Mouse (Mus musculus): ENCODE results near the gene Itln1. TPM values are rescaled to one million over a fixed set of nuclear protein-coding genes. Genes with fewer than 3 reads are reported as not detected.

Gene Itln1
- polyA plus RNA-seq, 1 experiment from 2014 or later = not detected

GRCm38 (mm10) chr1:171561200-171561599 is 26.1 kb upstream of the Itln1 start:
- no peak overlapping the region for H3K27ac ChIP-seq (replicated peaks; ENCODE audit: low read depth, low read length)
- H3K9me3 ChIP-seq (ENCODE audit: control insufficient read depth, low read length) = no peaks in the 10 kb centered on the region
- no peak overlapping the region for H3K9ac ChIP-seq (ENCODE audit: low read depth, low read length)
- peak; percentile 10 for DNase-seq (ENCODE audit: low spot score)
- H3K4me3 ChIP-seq (ENCODE audit: low read depth, low read length) = no peak overlapping the region
- H3K4me2 ChIP-seq (ENCODE audit: low read depth, low read length) = no peak overlapping the region
- no peaks in the 10 kb centered on the region for H3K4me1 ChIP-seq (ENCODE audit: control insufficient read depth, insufficient read depth, low read length)
- no peaks in the 10 kb centered on the region for H3K36me3 ChIP-seq (ENCODE audit: control insufficient read depth, insufficient read depth, low read length)
- no peak for ATAC-seq (ENCODE audit: low read depth)
- H3K27me3 ChIP-seq (replicated peaks; ENCODE audit: control insufficient read depth, insufficient read depth, low read length) = no peaks in the 10 kb centered on the region
- WGBS = 100% methylated on average over 1 of the region's 1 CpGs

GRCm38 (mm10) chr1:171560262-171560661 is 25.2 kb upstream of the Itln1 start:
- ATAC-seq (ENCODE audit: low read depth) = no peak
- H3K9me3 ChIP-seq (ENCODE audit: control insufficient read depth, low read length) = no peaks in the 10 kb centered on the region
- WGBS = 71% methylated on average over 2 of the region's 2 CpGs
- H3K27ac ChIP-seq (replicated peaks; ENCODE audit: low read depth, low read length) = no peak overlapping the region
- H3K9ac ChIP-seq (ENCODE audit: low read depth, low read length) = no peak overlapping the region
- no peak overlapping the region for H3K4me3 ChIP-seq (ENCODE audit: low read depth, low read length)
- H3K4me2 ChIP-seq (ENCODE audit: low read depth, low read length) = no peak overlapping the region
- no peaks in the 10 kb centered on the region for H3K36me3 ChIP-seq (ENCODE audit: control insufficient read depth, insufficient read depth, low read length)
- no peaks in the 10 kb centered on the region for H3K27me3 ChIP-seq (replicated peaks; ENCODE audit: control insufficient read depth, insufficient read depth, low read length)
- no peaks in the 10 kb centered on the region for H3K4me1 ChIP-seq (ENCODE audit: control insufficient read depth, insufficient read depth, low read length)
- no peak for DNase-seq (ENCODE audit: low spot score)

GRCm38 (mm10) chr1:171558898-171559297 is 23.8 kb upstream of the Itln1 start, which contains the start of gene Cd244a:
TSS of gene Cd244a (plus strand) at chr1:171559193.
- H3K4me1 ChIP-seq (ENCODE audit: control insufficient read depth, insufficient read depth, low read length) = no peaks in the 10 kb centered on the region
- H3K9ac ChIP-seq (ENCODE audit: low read depth, low read length) = no peak within 1 kb of the TSS
- WGBS = 77% methylated on average over 4 of the region's 4 CpGs
- DNase-seq (ENCODE audit: low spot score) (no peak), ATAC-seq (ENCODE audit: low read depth) (no peak)
- H3K27me3 ChIP-seq (replicated peaks; ENCODE audit: control insufficient read depth, insufficient read depth, low read length) = no peaks in the 10 kb centered on the region
- H3K36me3 ChIP-seq (ENCODE audit: control insufficient read depth, insufficient read depth, low read length) = no peaks in the 10 kb centered on the region
- H3K27ac ChIP-seq (replicated peaks; ENCODE audit: low read depth, low read length) = no peak within 1 kb of the TSS
- H3K9me3 ChIP-seq (ENCODE audit: control insufficient read depth, low read length) = no peaks in the 10 kb centered on the region
- H3K4me3 ChIP-seq (ENCODE audit: low read depth, low read length) = no peak within 1 kb of the TSS
- no peak within 1 kb of the TSS for H3K4me2 ChIP-seq (ENCODE audit: low read depth, low read length)

GRCm38 (mm10) chr1:171558407-171558806 is 23.3 kb upstream of the Itln1 start:
- Histone ChIP-seq H3K27me3 (replicated peaks; ENCODE audit: control insufficient read depth, insufficient read depth, low read length) (no peaks in the 10 kb centered on the region), H3K4me3 (ENCODE audit: low read depth, low read length) (no peak overlapping the region), H3K4me1 (ENCODE audit: control insufficient read depth, insufficient read depth, low read length) (no peaks in the 10 kb centered on the region), H3K9ac (ENCODE audit: low read depth, low read length) (no peak overlapping the region), H3K9me3 (ENCODE audit: control insufficient read depth, low read length) (no peaks in the 10 kb centered on the region), H3K27ac (replicated peaks; ENCODE audit: low read depth, low read length) (no peak overlapping the region), H3K36me3 (ENCODE audit: control insufficient read depth, insufficient read depth, low read length) (no peaks in the 10 kb centered on the region), H3K4me2 (ENCODE audit: low read depth, low read length) (no peak overlapping the region)
- WGBS = 74% methylated on average over 6 of the region's 6 CpGs
- DNase-seq (ENCODE audit: low spot score) = no peak
- ATAC-seq (ENCODE audit: low read depth) = no peak

DNA sequence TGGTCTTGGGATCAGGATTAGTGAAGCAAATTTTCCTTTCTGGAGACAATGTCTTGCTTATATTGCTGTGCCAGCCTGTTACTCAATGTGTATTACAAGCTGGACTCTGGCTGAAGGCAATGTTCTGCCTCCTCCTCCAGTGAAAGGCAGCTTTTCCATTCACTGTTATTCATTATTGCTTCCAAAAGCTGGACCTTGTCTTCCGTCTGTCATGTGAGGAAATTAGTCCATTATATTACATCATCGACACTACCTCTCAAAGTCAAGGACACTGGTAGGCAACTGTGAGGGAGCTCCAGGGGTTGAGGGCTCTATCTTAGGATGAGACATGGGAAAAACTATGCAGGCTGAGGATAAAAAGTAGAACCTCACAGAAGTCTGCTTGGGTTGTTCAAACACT is 21.3 kb upstream of the Itln1 start:
- no peak overlapping the region for H3K4me2 ChIP-seq (ENCODE audit: low read depth, low read length)
- no peaks in the 10 kb centered on the region for H3K4me1 ChIP-seq (ENCODE audit: control insufficient read depth, insufficient read depth, low read length)
- H3K27ac ChIP-seq (replicated peaks; ENCODE audit: low read depth, low read length) = no peak overlapping the region
- no peaks in the 10 kb centered on the region for H3K36me3 ChIP-seq (ENCODE audit: control insufficient read depth, insufficient read depth, low read length)
- no peaks in the 10 kb centered on the region for H3K27me3 ChIP-seq (replicated peaks; ENCODE audit: control insufficient read depth, insufficient read depth, low read length)
- DNase-seq (ENCODE audit: low spot score) (no peak), ATAC-seq (ENCODE audit: low read depth) (no peak)
- no peaks in the 10 kb centered on the region for H3K9me3 ChIP-seq (ENCODE audit: control insufficient read depth, low read length)
- H3K4me3 ChIP-seq (ENCODE audit: low read depth, low read length) = no peak overlapping the region
- WGBS = 85% methylated on average over 2 of the region's 2 CpGs
- H3K9ac ChIP-seq (ENCODE audit: low read depth, low read length) = no peak overlapping the region

DNA sequence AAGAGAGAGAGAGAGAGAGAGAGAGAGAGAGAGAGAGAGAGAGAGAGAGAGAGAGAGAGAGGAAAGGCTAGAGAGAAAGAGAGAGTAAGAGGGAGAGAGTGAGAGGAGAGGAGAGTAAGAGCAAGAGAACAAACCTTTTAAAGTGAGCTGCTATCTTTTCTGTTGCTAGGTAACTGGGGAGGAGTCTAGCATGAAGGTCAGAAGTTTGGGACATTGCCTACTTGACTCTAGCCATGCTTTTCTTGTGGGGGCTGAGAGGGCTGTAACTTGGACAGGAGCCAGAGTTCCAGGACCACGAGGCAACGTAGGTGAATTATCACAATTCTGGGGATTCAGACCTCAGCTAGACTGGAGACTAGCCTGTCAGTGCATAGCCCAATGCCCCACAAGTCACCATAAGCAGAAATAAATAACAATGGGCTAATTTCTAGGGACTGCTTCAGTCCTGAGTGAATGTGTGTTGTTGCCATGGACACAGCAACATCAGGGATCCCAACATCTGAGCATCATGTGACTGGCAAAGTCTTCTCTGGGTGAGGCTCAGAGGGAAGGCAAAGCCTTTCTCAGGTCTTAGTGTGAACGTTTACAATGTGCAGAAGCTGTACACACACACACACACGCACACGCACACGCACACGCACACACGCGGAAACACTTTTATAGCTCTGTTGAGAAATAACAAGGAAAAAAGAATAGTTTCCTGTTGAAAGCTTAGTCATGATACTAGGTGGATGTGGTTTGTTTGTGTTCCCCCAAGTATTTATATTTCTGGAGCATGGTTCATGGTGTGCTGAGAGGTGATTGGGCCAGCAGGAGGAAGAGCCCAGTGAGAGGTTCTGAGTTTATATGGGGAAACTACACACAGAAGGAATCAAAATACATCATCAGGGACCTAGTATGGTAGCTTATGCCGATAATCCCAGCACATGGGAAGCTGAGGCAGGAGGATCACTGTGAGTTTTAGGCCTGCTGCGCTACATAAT is 18.6 kb upstream of the Itln1 start:
- ATAC-seq (ENCODE audit: low read depth) = no peak

DNA sequence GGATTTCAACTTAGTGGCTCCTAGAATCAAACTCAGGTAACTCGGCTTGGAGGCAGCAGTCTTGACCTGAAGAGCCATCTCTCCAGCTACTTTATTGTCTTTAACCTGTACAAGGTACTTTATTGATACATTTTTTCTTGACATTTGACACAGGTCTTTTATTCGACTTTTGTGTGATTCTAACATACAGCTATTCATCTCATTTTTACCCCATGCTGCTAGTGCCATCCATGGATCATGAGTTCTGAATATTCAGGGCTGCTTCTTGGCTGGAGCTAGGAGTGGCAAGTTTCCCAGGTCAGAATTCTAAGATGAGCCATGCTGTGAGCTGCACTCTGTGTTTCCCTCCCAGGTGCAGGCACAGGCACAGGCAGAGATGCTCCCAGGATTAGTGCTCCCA is 17.1 kb upstream of the Itln1 start:
- Histone ChIP-seq H3K4me1 (ENCODE audit: control insufficient read depth, insufficient read depth, low read length) (no peaks in the 10 kb centered on the region), H3K4me2 (ENCODE audit: low read depth, low read length) (no peak overlapping the region), H3K36me3 (ENCODE audit: control insufficient read depth, insufficient read depth, low read length) (no peaks in the 10 kb centered on the region), H3K27ac (replicated peaks; ENCODE audit: low read depth, low read length) (no peak overlapping the region), H3K4me3 (ENCODE audit: low read depth, low read length) (no peak overlapping the region), H3K9ac (ENCODE audit: low read depth, low read length) (no peak overlapping the region), H3K9me3 (ENCODE audit: control insufficient read depth, low read length) (no peaks in the 10 kb centered on the region), H3K27me3 (replicated peaks; ENCODE audit: control insufficient read depth, insufficient read depth, low read length) (no peaks in the 10 kb centered on the region)
- DNase-seq (ENCODE audit: low spot score) (no peak), ATAC-seq (ENCODE audit: low read depth) (no peak)
- WGBS = 77% methylated on average over 2 of the region's 2 CpGs

More for the DNA sequence above, 18.6 kb upstream of the Itln1 start:
- 88% methylated on average over 11 of the region's 11 CpGs for WGBS
- Histone ChIP-seq H3K36me3 (ENCODE audit: control insufficient read depth, insufficient read depth, low read length) (no peaks in the 10 kb centered on the region), H3K27me3 (replicated peaks; ENCODE audit: control insufficient read depth, insufficient read depth, low read length) (no peaks in the 10 kb centered on the region), H3K9me3 (ENCODE audit: control insufficient read depth, low read length) (no peaks in the 10 kb centered on the region), H3K9ac (ENCODE audit: low read depth, low read length) (no peak overlapping the region), H3K4me1 (ENCODE audit: control insufficient read depth, insufficient read depth, low read length) (no peaks in the 10 kb centered on the region), H3K4me3 (ENCODE audit: low read depth, low read length) (no peak overlapping the region), H3K27ac (replicated peaks; ENCODE audit: low read depth, low read length) (no peak overlapping the region), H3K4me2 (ENCODE audit: low read depth, low read length) (no peak overlapping the region)
- DNase-seq (ENCODE audit: low spot score) = no peak

DNA sequence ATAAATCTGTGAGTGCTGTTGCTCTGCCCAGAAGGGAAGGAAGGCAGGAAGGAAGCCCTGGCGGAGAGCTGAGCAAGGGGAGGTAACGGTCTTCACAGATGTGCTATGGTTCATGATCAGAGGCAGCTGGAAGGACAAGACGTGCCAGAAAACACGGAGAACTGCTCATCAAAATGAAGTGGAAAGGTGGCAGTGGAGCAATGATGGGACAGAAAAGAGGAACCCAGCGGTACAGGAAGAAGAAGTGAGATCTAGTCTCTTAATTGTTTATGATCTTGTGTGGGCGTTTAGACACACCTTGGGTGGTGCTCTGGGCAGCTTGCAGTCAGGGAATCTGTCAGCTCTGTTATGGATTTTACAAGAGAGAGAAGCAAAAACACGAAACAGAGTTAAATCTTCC is 16.2 kb upstream of the Itln1 start:
- H3K36me3 ChIP-seq (ENCODE audit: control insufficient read depth, insufficient read depth, low read length) = no peaks in the 10 kb centered on the region
- no peaks in the 10 kb centered on the region for H3K27me3 ChIP-seq (replicated peaks; ENCODE audit: control insufficient read depth, insufficient read depth, low read length)
- no peaks in the 10 kb centered on the region for H3K4me1 ChIP-seq (ENCODE audit: control insufficient read depth, insufficient read depth, low read length)
- no peak overlapping the region for H3K27ac ChIP-seq (replicated peaks; ENCODE audit: low read depth, low read length)
- no peak for DNase-seq (ENCODE audit: low spot score)
- no peak overlapping the region for H3K4me2 ChIP-seq (ENCODE audit: low read depth, low read length)
- H3K4me3 ChIP-seq (ENCODE audit: low read depth, low read length) = no peak overlapping the region
- H3K9me3 ChIP-seq (ENCODE audit: control insufficient read depth, low read length) = no peaks in the 10 kb centered on the region
- 69% methylated on average over 7 of the region's 7 CpGs for WGBS
- ATAC-seq (ENCODE audit: low read depth) = no peak
- H3K9ac ChIP-seq (ENCODE audit: low read depth, low read length) = no peak overlapping the region

GRCm38 (mm10) chr1:171540694-171541093 is 5.6 kb upstream of the Itln1 start:
- 84% methylated on average over 1 of the region's 1 CpGs for WGBS
- Histone ChIP-seq H3K9ac (ENCODE audit: low read depth, low read length) (no peak overlapping the region), H3K4me1 (ENCODE audit: control insufficient read depth, insufficient read depth, low read length) (no peaks in the 10 kb centered on the region), H3K36me3 (ENCODE audit: control insufficient read depth, insufficient read depth, low read length) (no peaks in the 10 kb centered on the region), H3K4me3 (ENCODE audit: low read depth, low read length) (no peak overlapping the region), H3K27ac (replicated peaks; ENCODE audit: low read depth, low read length) (no peak overlapping the region), H3K4me2 (ENCODE audit: low read depth, low read length) (no peak overlapping the region), H3K9me3 (ENCODE audit: control insufficient read depth, low read length) (peaks cover 10% of the 10 kb centered on the region; the same call in 1 of the 2 replicates), H3K27me3 (replicated peaks; ENCODE audit: control insufficient read depth, insufficient read depth, low read length) (no peaks in the 10 kb centered on the region)
- ATAC-seq (ENCODE audit: low read depth) = no peak
- no peak for DNase-seq (ENCODE audit: low spot score)
